Mouse (Mus musculus) erythroblast, embryonic 14.5 days (primary cell): Measurements from ENCODE around the gene Mmd2.

Source experiments
- GATA1 ChIP-seq: IDR thresholded peaks from 2 replicates; pipeline ENCODE4 v1.6.1; 2012; ENCODE audit warnings: low read length, inconsistent platforms, mixed read lengths
- TAL1 ChIP-seq: IDR thresholded peaks from 3 replicates; pipeline ENCODE4 v1.6.1; 2012; ENCODE audit warnings: low read length, inconsistent platforms, mixed read lengths

- TF ChIP-seq TAL1: no peak
- TF ChIP-seq GATA1: no peak
These were observed 12.9 kb downstream of the Mmd2 start for GRCm38 (mm10) chr5:142595698-142596097.
